Mouse (Mus musculus) stomach, embryonic 15.5 days (tissue): ENCODE results near the gene Pim1. TPM values are rescaled to one million over a fixed set of nuclear protein-coding genes. Genes with fewer than 3 reads are reported as not detected.

Experiments
- ATAC-seq: fragments of 200-750 bp; cut with Nextera tagmentation; 2 replicates; pipeline ENCODE4 v1.8.0; 2017; ENCODE audit warnings: low read depth, moderate number of reproducible peaks, moderate TSS enrichment; ENCODE audit not compliant: insufficient read depth, low FRiP score
- H3K27ac ChIP-seq: fragments of 300-500 bp; sonication (generic); 2 replicates; pipeline ENCODE4 v1.5.1; 2015; ENCODE audit warnings: mild to moderate bottlenecking, inconsistent platforms
- H3K27me3 ChIP-seq: fragments of 300-500 bp; sonication (generic); replicated peaks from 2 replicates; pipeline ENCODE4 v1.6.1; 2015; ENCODE audit warnings: inconsistent platforms
- H3K36me3 ChIP-seq: fragments of 300-500 bp; sonication (generic); 2 replicates; pipeline ENCODE4 v1.6.1; 2015; ENCODE audit warnings: inconsistent platforms
- H3K4me1 ChIP-seq: fragments of 300-500 bp; sonication (generic); 2 replicates; pipeline ENCODE4 v1.6.1; 2015; ENCODE audit warnings: inconsistent platforms
- H3K4me2 ChIP-seq: fragments of 300-500 bp; sonication (generic); 2 replicates; pipeline ENCODE4 v1.6.1; 2015; ENCODE audit warnings: mild to moderate bottlenecking, inconsistent platforms
- H3K4me3 ChIP-seq: fragments of 300-500 bp; sonication (generic); replicated peaks from 2 replicates; pipeline ENCODE4 v1.5.1; 2015; ENCODE audit warnings: inconsistent platforms
- H3K9ac ChIP-seq: fragments of 300-500 bp; sonication (generic); 2 replicates; pipeline ENCODE4 v1.6.1; 2015; ENCODE audit warnings: inconsistent platforms
- H3K9me3 ChIP-seq: fragments of 300-500 bp; sonication (generic); 2 replicates; pipeline ENCODE4 v1.6.1; 2016; ENCODE audit warnings: inconsistent platforms
- WGBS: fragments of 180-500 bp; shearing (Covaris S2); methylation state at CpG from one replicate; pipeline ENCODE4 v1.1.7; 2015; 5-methylcytosine and 5-hydroxymethylcytosine counted together
- polyA plus RNA-seq: library from polyadenylated mRNA; unstranded; fragments of >200 nt; fragmentation: Nextera tagmentation; extraction: Ambion mirVana; gene quantifications from 2 replicates; pipeline ENCODE4 v1.2.1, GENCODE M21; 2015

The Pim1 gene
- polyA plus RNA-seq, 1 experiment from 2014 or later = 20.9 TPM

DNA sequence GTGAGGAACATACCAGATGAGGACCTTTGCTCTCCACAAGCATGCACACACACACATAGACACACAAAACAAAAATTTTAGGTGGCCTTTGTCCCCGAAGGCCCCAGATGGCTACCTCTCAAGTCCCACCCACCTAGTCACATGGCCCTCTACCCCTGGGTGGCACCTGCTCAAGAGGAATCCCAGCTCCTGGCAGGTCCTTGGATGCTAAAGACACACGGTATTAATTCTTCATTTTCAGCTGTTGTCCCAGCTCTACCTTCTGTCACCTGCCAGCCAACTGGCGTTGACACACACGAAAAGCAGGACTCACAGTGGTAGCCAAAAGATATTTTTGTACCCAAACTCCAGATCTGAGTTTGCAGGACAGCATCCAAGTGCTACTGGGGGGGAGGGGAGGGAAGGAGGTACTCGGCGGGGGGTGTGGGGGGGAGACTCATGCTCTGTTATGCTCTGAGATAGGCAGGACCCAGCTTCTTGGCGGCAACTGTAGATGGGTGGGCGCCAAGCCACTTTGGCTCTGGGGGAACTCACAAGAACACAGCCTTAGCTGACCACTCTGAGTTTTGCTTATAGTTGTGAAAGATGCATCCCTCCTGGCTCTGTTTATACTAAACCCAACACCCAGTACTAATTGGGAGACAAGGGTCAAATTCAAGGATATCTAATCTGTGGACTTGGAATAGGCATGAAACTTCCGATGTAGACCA, 35.0 kb upstream of the Pim1 start:
- Histone ChIP-seq H3K9me3 (no peaks in the 10 kb centered on the region), H3K9ac (no peak overlapping the region), H3K4me1 (peaks cover 31% of the 10 kb centered on the region), H3K36me3 (no peaks in the 10 kb centered on the region), H3K27ac (no peak overlapping the region), H3K4me2 (no peak overlapping the region), H3K27me3 (no peaks in the 10 kb centered on the region), H3K4me3 (no peak overlapping the region)
- 74% methylated on average over 9 of the region's 9 CpGs for WGBS
- no peak for ATAC-seq

DNA sequence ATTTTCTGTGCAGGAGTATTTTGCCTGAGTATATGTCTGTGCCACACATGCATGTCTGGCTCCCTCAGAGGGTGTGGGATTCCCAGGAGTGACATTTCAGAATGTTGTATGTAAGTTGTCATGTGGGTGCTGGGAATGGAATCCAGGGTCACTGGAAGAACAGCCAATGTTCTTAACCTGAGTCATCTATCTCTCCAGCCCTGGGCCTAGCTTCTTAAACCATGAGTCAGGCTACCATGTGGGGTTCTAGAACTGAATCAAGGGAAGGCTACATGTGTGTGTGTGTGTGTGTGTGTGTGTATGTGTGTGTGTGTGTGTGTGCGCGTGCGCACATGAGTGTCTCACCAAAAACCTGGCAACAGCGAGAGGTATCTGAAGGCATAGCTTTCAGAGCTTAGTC, 34.1 kb upstream of the Pim1 start:
- Histone ChIP-seq H3K4me3 (no peak overlapping the region), H3K4me2 (no peak overlapping the region), H3K27ac (no peak overlapping the region), H3K27me3 (no peaks in the 10 kb centered on the region), H3K36me3 (no peaks in the 10 kb centered on the region), H3K9ac (no peak overlapping the region), H3K4me1 (peaks cover 23% of the 10 kb centered on the region), H3K9me3 (no peaks in the 10 kb centered on the region)
- no peak for ATAC-seq
- 96% methylated on average over 4 of the region's 4 CpGs for WGBS

DNA sequence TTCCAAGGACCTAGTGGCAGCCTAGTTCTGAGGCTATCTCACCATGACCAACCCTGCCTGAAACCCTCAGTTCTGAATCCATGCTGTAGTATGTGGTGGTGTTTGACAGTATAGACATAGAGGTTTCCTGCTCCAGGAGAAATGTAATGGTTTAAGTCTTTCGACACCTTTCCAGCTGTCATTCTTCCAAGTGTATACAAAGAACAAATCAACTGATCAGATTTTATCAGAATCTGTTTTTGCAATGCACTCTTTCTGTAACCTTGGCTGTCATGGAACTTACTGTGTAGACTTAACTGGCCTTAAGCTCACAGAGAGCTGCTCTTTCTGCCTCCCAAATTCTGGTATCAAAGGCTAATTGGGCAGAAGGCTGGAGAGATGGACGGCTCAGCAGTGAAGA, 33.6 kb upstream of the Pim1 start:
- Histone ChIP-seq H3K9me3 (no peaks in the 10 kb centered on the region), H3K9ac (no peak overlapping the region), H3K27ac (no peak overlapping the region), H3K4me1 (peaks cover 21% of the 10 kb centered on the region), H3K36me3 (no peaks in the 10 kb centered on the region), H3K4me2 (no peak overlapping the region), H3K27me3 (no peaks in the 10 kb centered on the region), H3K4me3 (no peak overlapping the region)
- no peak for ATAC-seq
- 84% methylated on average over 2 of the region's 2 CpGs for WGBS

DNA sequence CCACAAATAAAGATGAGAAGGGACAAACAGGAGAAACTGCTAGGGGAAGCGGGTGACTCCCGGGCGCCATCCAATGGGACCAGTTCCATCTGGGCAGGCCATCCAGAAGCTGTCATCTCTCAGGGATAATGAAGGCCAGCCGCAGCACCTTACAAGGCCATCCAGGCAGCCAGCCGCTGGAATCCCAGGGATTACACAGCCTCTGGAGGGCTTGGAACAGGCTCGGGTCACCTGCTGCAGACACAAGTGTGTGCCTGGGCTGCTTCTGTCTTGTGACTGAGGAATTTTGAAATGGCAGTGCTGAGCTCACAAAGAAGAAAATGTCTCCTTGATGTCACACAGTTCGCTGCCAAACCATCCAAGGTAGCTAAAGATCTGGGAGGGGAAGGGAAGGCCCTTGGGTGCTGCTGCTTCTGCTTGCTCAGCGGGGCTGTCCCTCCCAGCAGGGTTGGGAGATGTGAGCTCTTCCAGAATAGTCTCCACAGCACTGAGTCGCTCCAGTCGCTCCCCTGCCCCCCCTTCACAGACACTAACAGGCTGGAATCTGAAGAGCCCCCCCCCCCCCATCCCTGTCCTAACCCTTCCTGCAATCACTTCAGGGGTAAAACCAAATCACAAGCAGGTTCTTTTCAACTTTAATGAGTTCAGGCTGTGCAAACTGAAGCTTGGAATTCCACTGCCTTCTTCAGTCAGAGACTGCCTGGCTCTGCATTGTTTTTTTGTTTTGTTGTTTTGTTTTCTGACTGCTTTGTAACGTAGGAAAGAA, 32.6 kb upstream of the Pim1 start:
- H3K27ac ChIP-seq = no peak overlapping the region
- WGBS = 43% methylated on average over 11 of the region's 11 CpGs
- ATAC-seq = no peak

DNA sequence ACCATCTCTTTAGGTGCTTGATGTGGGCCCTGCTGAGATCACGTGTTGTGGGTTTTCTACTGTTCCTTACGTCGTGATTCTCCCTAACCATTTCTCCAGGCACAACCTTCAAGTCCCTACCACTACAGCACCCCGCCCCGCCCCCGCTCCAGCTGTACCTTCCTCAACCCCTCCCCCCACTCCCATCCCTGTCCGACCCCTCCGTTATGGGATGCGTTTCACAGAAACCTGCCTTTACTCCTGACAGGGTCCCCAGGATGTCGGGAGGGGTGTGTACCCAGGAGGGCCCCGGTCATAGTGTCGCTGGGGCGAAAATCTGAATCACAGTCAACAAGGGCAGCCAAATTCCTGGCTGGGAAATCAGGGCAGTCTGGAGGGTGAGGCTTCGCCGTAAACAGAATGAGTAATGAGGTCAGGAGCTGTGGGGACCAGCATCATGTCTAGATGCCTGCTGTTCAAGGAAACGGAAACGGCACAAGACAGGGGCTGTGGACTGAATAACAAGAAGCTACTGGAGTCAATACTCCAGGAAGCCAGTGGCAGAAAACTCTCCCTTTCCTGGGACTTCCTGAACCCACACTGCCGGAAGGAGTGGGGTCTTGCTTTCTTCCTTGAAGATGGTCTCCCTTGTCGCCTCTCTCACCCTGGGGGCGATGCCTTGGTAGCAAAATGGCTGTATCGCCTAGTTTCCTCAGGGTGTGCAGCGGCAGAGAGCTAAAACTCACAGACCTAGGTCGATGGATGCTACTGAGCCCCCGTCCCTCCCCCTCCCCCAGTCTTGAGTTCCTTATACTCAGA, 31.0 kb upstream of the Pim1 start:
- H3K27me3 ChIP-seq = no peaks in the 10 kb centered on the region
- ATAC-seq = peak; percentile 30; the same call in 1 of the 2 replicates
- peaks cover 29% of the 10 kb centered on the region for H3K4me1 ChIP-seq
- H3K4me2 ChIP-seq = peak overlapping the region; percentile 47
- peak overlapping the region; percentile 11; the same call in 1 of the 2 replicates for H3K27ac ChIP-seq
- H3K36me3 ChIP-seq = no peaks in the 10 kb centered on the region
- H3K9me3 ChIP-seq = no peaks in the 10 kb centered on the region
- no peak overlapping the region; the same call in 1 of the 2 replicates for H3K4me3 ChIP-seq
- 8% methylated on average over 24 of the region's 24 CpGs for WGBS
- H3K9ac ChIP-seq = no peak overlapping the region

More for the DNA sequence above, 32.6 kb upstream of the Pim1 start:
- Histone ChIP-seq H3K9me3 (no peaks in the 10 kb centered on the region), H3K36me3 (no peaks in the 10 kb centered on the region), H3K4me1 (peaks cover 21% of the 10 kb centered on the region), H3K27me3 (no peaks in the 10 kb centered on the region), H3K4me2 (no peak overlapping the region), H3K4me3 (no peak overlapping the region), H3K9ac (no peak overlapping the region)

DNA sequence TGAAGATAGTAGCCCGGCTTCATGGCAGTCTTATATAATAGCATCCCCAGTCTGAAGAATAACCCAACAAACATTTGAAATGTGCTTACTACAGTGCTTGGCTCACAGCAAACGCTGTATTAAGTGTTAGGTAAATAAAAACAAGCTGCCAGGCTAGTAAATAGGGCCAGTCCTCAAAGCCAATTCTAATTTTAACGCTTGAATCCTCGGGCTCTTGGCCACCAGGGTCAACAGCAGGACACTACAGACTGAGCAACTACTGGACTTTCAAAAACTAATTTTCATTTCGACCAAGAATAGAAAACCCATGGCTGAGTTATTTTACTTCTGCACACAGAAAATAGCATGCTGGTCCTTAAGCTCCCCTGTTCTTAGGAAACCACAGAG, 30.4 kb upstream of the Pim1 start:
- Histone ChIP-seq H3K4me2 (peak overlapping the region; percentile 47), H3K4me1 (peaks cover 32% of the 10 kb centered on the region), H3K27ac (no peak overlapping the region; the same call in 1 of the 2 replicates), H3K4me3 (no peak overlapping the region), H3K27me3 (no peaks in the 10 kb centered on the region), H3K36me3 (no peaks in the 10 kb centered on the region), H3K9ac (no peak overlapping the region), H3K9me3 (no peaks in the 10 kb centered on the region)
- WGBS = 28% methylated on average over 5 of the region's 5 CpGs
- ATAC-seq = no peak

DNA sequence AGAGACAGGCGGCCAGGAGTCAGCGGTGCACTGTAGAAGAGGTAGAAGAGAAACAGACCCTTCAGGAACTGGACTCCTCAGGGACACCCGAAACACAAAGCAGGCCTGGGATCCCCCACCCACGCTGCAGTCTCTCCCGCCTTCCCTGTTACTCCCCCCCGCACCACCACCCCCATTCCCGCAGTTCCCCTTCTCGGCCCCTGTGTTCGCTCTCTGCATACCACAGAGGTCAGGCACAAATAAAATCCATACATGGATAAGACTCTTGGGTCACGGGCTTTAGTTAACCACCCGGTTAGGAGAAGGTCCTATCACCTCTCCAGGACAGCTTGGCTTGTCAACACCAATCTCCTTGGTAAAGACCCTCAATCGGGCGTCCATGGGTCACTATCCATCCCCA, 26.9 kb upstream of the Pim1 start:
- 13% methylated on average over 12 of the region's 13 CpGs for WGBS
- H3K4me1 ChIP-seq = peaks cover 25% of the 10 kb centered on the region
- ATAC-seq = peak; percentile 37
- 0 out of 2 replicates have a peak overlapping the region, but pooled peaks have one; percentile 10 for H3K9ac ChIP-seq
- H3K4me3 ChIP-seq = peak overlapping the region; percentile 23
- no peaks in the 10 kb centered on the region for H3K36me3 ChIP-seq
- peak overlapping the region; percentile 88 for H3K27ac ChIP-seq
- H3K4me2 ChIP-seq = peak overlapping the region; percentile 54
- H3K9me3 ChIP-seq = no peaks in the 10 kb centered on the region
- H3K27me3 ChIP-seq = no peaks in the 10 kb centered on the region

DNA sequence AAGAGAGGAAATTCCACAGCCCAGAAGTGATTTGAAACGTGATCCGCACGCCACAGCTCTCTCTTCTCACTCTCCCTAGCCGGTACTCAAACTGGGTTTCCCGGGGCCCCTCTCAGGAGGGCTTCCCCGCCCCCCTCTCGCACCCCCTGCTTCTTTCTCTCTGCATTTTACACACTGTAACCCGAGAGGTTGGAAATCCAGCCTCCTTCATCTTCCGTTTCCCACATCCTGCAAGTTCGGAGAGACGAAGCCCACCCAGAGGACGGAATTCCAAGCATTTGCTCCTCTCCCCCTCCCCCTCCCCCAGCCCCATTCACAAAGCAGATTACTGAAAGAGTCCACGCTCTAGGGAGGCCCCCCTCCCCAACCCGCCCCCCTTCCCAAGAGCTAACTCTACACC, 26.5 kb upstream of the Pim1 start:
- H3K4me3 ChIP-seq = peak overlapping the region; percentile 23
- 2% methylated on average over 14 of the region's 14 CpGs for WGBS
- no peaks in the 10 kb centered on the region for H3K36me3 ChIP-seq
- peak overlapping the region; percentile 88 for H3K27ac ChIP-seq
- peak; percentile 76 for ATAC-seq
- H3K9ac ChIP-seq = 0 out of 2 replicates have a peak overlapping the region, but pooled peaks have one; percentile 10
- H3K9me3 ChIP-seq = no peaks in the 10 kb centered on the region
- H3K4me1 ChIP-seq = peaks cover 23% of the 10 kb centered on the region
- peak overlapping the region; percentile 54 for H3K4me2 ChIP-seq
- H3K27me3 ChIP-seq = no peaks in the 10 kb centered on the region

DNA sequence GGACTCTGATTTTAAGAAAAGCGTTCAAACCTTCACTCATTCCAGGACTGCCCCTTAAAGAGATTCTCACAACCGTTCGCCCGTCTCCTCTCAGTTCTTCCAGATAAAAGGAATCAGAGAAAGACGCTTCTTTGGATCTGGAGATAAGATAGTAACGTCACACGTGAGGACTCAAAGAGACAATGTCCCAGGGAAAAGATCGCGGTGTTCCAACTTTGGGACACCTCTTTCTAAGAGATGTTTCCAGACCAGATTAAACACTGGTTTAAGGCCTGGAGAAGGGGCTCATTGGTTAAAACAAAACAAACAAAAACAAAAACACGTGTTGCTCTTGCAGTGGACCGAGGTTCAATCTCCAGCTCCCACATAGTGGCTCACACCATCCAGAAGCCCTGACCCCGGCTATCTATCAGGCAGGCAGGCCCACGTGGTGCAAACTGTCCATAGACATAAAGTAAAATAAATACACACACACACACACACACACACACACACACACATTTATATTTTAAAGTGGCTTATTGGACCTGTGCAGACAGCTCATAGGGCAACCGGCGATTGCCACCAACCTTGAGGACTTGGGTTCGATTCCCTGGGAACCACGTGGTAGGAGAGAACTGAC, 25.9 kb upstream of the Pim1 start:
- Histone ChIP-seq H3K4me3 (peak overlapping the region; percentile 23), H3K36me3 (no peaks in the 10 kb centered on the region), H3K9me3 (no peaks in the 10 kb centered on the region), H3K27me3 (no peaks in the 10 kb centered on the region), H3K4me2 (peak overlapping the region; percentile 54), H3K4me1 (peaks cover 17% of the 10 kb centered on the region), H3K9ac (no peak overlapping the region), H3K27ac (peak overlapping the region; percentile 88)
- no peak for ATAC-seq
- 15% methylated on average over 17 of the region's 17 CpGs for WGBS

DNA sequence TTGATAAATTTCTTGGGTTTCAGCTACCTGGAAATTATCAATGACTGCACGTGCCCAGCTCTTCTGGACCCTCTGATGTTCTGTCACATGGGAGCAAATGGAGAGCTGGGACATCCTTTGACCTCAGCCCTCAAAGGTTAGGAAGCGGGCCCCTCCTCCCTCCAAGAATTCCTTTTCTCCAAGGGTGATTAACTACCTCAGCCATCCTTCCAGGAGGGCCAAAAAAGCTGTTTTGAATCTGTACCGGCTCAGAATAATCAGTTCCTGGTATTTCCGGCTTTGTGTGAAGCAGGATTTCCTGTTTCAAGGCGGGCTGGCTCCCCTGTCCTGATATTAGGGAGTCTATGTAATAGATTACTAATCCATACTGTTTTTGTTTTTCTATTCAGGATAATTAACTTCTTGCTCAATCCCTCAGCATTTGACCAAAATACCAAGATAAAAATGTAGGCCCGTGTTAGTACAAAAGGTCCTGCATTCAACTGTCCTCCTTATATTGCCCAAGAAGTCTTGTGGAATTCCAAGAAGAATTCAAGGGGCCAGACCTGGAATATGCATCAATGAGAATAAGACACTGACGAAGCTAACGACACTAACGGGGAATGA, 25.0 kb upstream of the Pim1 start:
- Histone ChIP-seq H3K4me2 (no peak overlapping the region), H3K4me3 (no peak overlapping the region), H3K9ac (no peak overlapping the region), H3K9me3 (no peaks in the 10 kb centered on the region), H3K27me3 (no peaks in the 10 kb centered on the region), H3K36me3 (no peaks in the 10 kb centered on the region), H3K4me1 (peaks cover 17% of the 10 kb centered on the region; the same call in 1 of the 2 replicates), H3K27ac (no peak overlapping the region)
- WGBS = 47% methylated on average over 9 of the region's 9 CpGs
- ATAC-seq = no peak

DNA sequence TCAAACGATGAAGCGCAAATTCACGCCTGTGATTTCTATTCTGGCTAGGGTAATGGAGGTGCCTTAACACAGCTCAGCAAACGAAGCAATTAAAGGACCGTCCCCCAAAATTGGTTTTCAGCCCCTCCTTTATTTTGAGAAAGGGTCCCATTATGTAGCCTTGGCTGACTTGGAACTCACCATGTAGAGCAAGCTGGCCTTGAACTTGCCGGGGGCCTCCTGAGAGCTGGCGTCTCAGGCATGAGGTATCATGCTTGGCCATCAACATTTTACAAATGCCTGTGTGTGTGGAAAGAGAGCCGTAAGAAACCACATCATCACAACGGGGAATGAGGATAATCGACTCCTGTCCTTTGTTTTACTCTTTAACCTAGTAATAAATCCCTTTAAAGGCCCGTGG, 23.5 kb upstream of the Pim1 start:
- H3K27ac ChIP-seq = no peak overlapping the region
- ATAC-seq = no peak
- peaks cover 18% of the 10 kb centered on the region; the same call in 1 of the 2 replicates for H3K4me1 ChIP-seq
- H3K4me3 ChIP-seq = no peak overlapping the region
- no peaks in the 10 kb centered on the region for H3K9me3 ChIP-seq
- peak overlapping the region; percentile 47; the same call in 1 of the 2 replicates for H3K4me2 ChIP-seq
- H3K27me3 ChIP-seq = no peaks in the 10 kb centered on the region
- WGBS = 35% methylated on average over 11 of the region's 11 CpGs
- no peaks in the 10 kb centered on the region for H3K36me3 ChIP-seq
- no peak overlapping the region for H3K9ac ChIP-seq
